Mouse (Mus musculus) myocyte (in vitro differentiated cells): ENCODE data around the gene Tm7sf3.

Source experiments
- CEBPB ChIP-seq: IDR thresholded peaks from 2 replicates; pipeline ENCODE4 v1.6.1; 2011; ENCODE audit warnings: mild to moderate bottlenecking, moderate library complexity; ENCODE audit not compliant: poor library complexity, insufficient read depth, severe bottlenecking
- E2F4 ChIP-seq: IDR thresholded peaks from one replicate; pipeline ENCODE4 v1.6.1; 2011; ENCODE audit warnings: mild to moderate bottlenecking, control low read depth, moderate library complexity; ENCODE audit not compliant: insufficient read depth
- MAX ChIP-seq: IDR thresholded peaks from one replicate; pipeline ENCODE4 v1.6.1; 2011; ENCODE audit warnings: low read depth, mild to moderate bottlenecking, control low read depth
- MYOD1 ChIP-seq, 3 experiments: IDR thresholded peaks; one replicate each; pipeline ENCODE4 v1.6.1; 2011; ENCODE audit warnings: control low read depth in 2 of 3, low read depth in 2 of 3, mild to moderate bottlenecking in 2 of 3, moderate library complexity in 1 of 3; ENCODE audit not compliant: insufficient read length in 2 of 3, control insufficient read depth in 1 of 3
- MYOG ChIP-seq, 3 experiments: IDR thresholded peaks; one replicate each; pipeline ENCODE4 v1.6.1; 2011; ENCODE audit warnings: control low read depth in 2 of 3, low read depth in 2 of 3, mild to moderate bottlenecking in 2 of 3; ENCODE audit not compliant: insufficient read length in 2 of 3, control insufficient read depth in 1 of 3, insufficient read depth in 1 of 3
- POLR2A ChIP-seq: IDR thresholded peaks from one replicate; pipeline ENCODE4 v1.6.1; 2011; ENCODE audit warnings: low read depth, mild to moderate bottlenecking, control low read depth, moderate library complexity; ENCODE audit not compliant: insufficient read length
- POLR2AphosphoS2 ChIP-seq: IDR thresholded peaks from one replicate; pipeline ENCODE4 v1.6.1; 2011; ENCODE audit warnings: low read depth, control low read depth; ENCODE audit not compliant: insufficient read length
- REST ChIP-seq: IDR thresholded peaks from one replicate; pipeline ENCODE4 v1.6.1; 2011; ENCODE audit warnings: mild to moderate bottlenecking, control low read depth, moderate library complexity; ENCODE audit not compliant: insufficient read depth, insufficient read length
- SRF ChIP-seq: IDR thresholded peaks from one replicate; pipeline ENCODE4 v1.6.1; 2011; ENCODE audit warnings: low read depth; ENCODE audit not compliant: control insufficient read depth, insufficient read length
- USF1 ChIP-seq: IDR thresholded peaks from one replicate; pipeline ENCODE4 v1.6.1; 2011; ENCODE audit warnings: low read depth, mild to moderate bottlenecking, control low read depth, moderate library complexity

DNA sequence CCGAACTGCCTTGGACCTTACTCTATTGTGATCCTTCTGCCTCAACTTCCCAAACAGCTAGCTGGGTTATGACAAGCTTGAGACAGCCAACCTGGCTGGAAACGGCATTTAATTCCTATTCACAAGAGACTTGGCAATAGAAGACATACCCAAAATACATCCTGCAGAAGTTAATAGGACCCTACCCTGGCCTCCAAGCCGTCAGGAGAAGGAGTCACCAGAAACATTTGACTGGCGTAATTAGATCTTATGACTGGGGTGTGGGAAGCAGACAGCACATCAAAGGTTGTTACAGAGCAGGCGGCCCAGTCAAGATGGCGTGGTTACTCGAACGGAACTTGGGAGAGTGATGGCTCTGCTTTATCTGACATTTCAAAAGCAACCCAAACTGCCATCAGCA is 10.8 kb downstream of the Tm7sf3 start:
- no peak for TF ChIP-seq POLR2A
- TF ChIP-seq REST: no peak
- TF ChIP-seq MYOG (IDR thresholded peaks at IDR 0.05; ENCODE audit: control insufficient read depth in 1 of 3, insufficient read depth in 1 of 3, insufficient read length in 2 of 3, low read depth in 2 of 3): no peak
- no peak for TF ChIP-seq POLR2AphosphoS2
- TF ChIP-seq MAX: no peak
- no peak for TF ChIP-seq USF1
- TF ChIP-seq CEBPB: no peak
- TF ChIP-seq MYOD1 (IDR thresholded peaks at IDR 0.05; ENCODE audit: control insufficient read depth in 1 of 3, insufficient read length in 2 of 3, low read depth in 2 of 3): no peak
- no peak for TF ChIP-seq E2F4
- no peak for TF ChIP-seq SRF
